In the genomic region with DNA sequence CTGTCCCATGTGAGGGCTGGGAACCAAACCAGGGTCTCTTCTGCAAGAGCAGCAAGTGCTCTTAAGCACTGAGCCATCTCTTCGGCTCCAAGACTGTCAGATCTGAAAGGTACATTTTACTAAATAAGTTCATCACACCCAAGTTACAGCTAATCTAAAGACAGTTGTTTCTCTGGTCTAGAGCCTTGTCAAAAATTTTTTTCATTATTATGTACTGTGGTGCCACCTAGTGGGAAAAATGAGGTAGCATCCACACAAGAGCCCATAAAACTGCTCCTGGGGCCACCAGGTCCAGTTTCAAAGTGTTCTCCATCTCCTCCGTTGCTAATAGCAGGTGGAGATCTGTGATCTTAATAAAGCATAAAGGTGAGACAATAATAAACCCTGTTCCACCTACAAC, we compare ENCODE assay signal across 8 mouse cellular contexts. TPM values are rescaled to one million over a fixed set of nuclear protein-coding genes. Genes with fewer than 3 reads are reported as not detected.
DNase-seq lines count a peak whose midpoint lies in the region; ATAC-seq lines count a peak whose summit lies in the region.

No protein-coding gene starts in this region.

- no peaks in the 10 kb centered on the region for H3K9me3 ChIP-seq in liver, embryonic 12.5 days (replicated peaks)
- H3K9me3 ChIP-seq in limb, embryonic 10.5 days (replicated peaks), result no peaks in the 10 kb centered on the region

- no peak overlapping the region for H3K27ac ChIP-seq in liver, embryonic 12.5 days
- no peak overlapping the region for H3K27ac ChIP-seq in limb, embryonic 10.5 days

- H3K36me3 ChIP-seq in liver, embryonic 12.5 days, result no peaks in the 10 kb centered on the region
- no peaks in the 10 kb centered on the region for H3K36me3 ChIP-seq in limb, embryonic 10.5 days

- 0 out of 2 replicates have a peak, but pooled peaks cover 10% of the 10 kb centered on the region for H3K27me3 ChIP-seq in liver, embryonic 12.5 days (replicated peaks)
- peaks cover 7% of the 10 kb centered on the region; the same call in 1 of the 2 replicates for H3K27me3 ChIP-seq in limb, embryonic 10.5 days (ENCODE audit: low read depth, poor library complexity, severe bottlenecking)

- no peak overlapping the region for H3K4me2 ChIP-seq in liver, embryonic 12.5 days

- no peak for ATAC-seq in liver, embryonic 12.5 days

- H3K4me3 ChIP-seq in liver, embryonic 12.5 days, result no peak overlapping the region
- no peak overlapping the region for H3K4me3 ChIP-seq in limb, embryonic 10.5 days

- no peak overlapping the region for H3K9ac ChIP-seq in liver, embryonic 12.5 days

- H3K4me1 ChIP-seq in liver, embryonic 12.5 days, result peaks cover 6% of the 10 kb centered on the region; the same call in 1 of the 2 replicates
- peaks cover 10% of the 10 kb centered on the region for H3K4me1 ChIP-seq in limb, embryonic 10.5 days

- 4% methylated on average over 2 of the region's 2 CpGs for WGBS in liver, embryonic 12.5 days (ENCODE audit: insufficient replicate concordance)
- 24% methylated on average over 2 of the region's 2 CpGs for WGBS in limb, embryonic 10.5 days

- peak; percentile 6 for DNase-seq in liver
- DNase-seq in T-cell, adult 2 months (ENCODE audit: low spot score), result peak; percentile 19
- peak; percentile 63 to 69 for DNase-seq in cerebellum, postnatal 25 days
- peak; percentile 48 for DNase-seq in heart, postnatal 4 days
- DNase-seq in limb, embryonic 10.5 days (ENCODE audit: low spot score), result peak; percentile 39
- DNase-seq in naive thymus-derived CD4-positive, alpha-beta T cell, adult 2 months (ENCODE audit: low read depth), result peak; percentile 58
- DNase-seq in spleen, postnatal 36 days (ENCODE audit: low spot score in 2 of 2), result no peak

RNA-seq across cellular contexts. Expression of a gene that starts 27.2 kb away (rescaled TPM):
- polyA plus RNA-seq in liver, embryonic 12.5 days (2016; fragmentation: Nextera tagmentation; extraction: Ambion mirVana), result 133 and 142 TPM in 2 replicates
- total RNA-seq in heart, postnatal 4 days (2021), result 10 to 100 TPM; 80.1 to 80.2 TPM
- 229 and 245 TPM in 2 replicates for polyA plus RNA-seq in limb, embryonic 10.5 days (2016; fragmentation: Nextera tagmentation; extraction: Ambion mirVana)

RNA-seq across cellular contexts. Expression of a gene that starts 37.3 kb away (rescaled TPM):
- polyA plus RNA-seq in liver, embryonic 12.5 days (2016; fragmentation: Nextera tagmentation; extraction: Ambion mirVana), result 32.5 and 36.3 TPM in 2 replicates
- total RNA-seq in heart, postnatal 4 days (2021), result 10 to 100 TPM; 37.8 to 38.6 TPM
- 76.4 and 78.4 TPM in 2 replicates for polyA plus RNA-seq in limb, embryonic 10.5 days (2016; fragmentation: Nextera tagmentation; extraction: Ambion mirVana)

Comparison
In these comparisons a context has a peak if more than half of its experiments do, and no peak if none do; other contexts are left out.
1. DNase-seq: peak in liver (single experiment), T-cell, adult 2 months (single experiment), cerebellum, postnatal 25 days (2 of 2), heart, postnatal 4 days (single experiment), limb, embryonic 10.5 days (single experiment) and naive thymus-derived CD4-positive, alpha-beta T cell, adult 2 months (single experiment); none in spleen, postnatal 36 days (0 of 2).